Mouse (Mus musculus): ENCODE measurements around the gene Cyfip2.

GRCm38 (mm10) chr11:46293491-46293890 is 19.2 kb downstream of the Cyfip2 start:
- no peak for TF ChIP-seq POLR2A (IDR thresholded peaks at IDR 0.05; ENCODE audit: control insufficient read depth, extremely low read depth, insufficient read depth, low read length, poor library complexity)
- no peak for TF ChIP-seq CTCF (IDR thresholded peaks at IDR 0.05; ENCODE audit: borderline replicate concordance, control insufficient read depth, extremely low read depth, insufficient read depth, low read length, poor library complexity)
